Mouse (Mus musculus) liver, adult 2 months (tissue): ENCODE results near the gene Tnfrsf22.

Experiments
- CTCF ChIP-seq: fragments of 200-500 bp; IDR thresholded peaks from 2 replicates; pipeline ENCODE4 v1.5.1; 2011; ENCODE audit warnings: low read depth, low read length, control low read depth
- POLR2A ChIP-seq: fragments of 200-500 bp; IDR thresholded peaks from 2 replicates; pipeline ENCODE4 v1.6.1; 2011; ENCODE audit warnings: low read length, control low read depth; ENCODE audit not compliant: insufficient read depth; ENCODE audit errors: extremely low read depth

DNA sequence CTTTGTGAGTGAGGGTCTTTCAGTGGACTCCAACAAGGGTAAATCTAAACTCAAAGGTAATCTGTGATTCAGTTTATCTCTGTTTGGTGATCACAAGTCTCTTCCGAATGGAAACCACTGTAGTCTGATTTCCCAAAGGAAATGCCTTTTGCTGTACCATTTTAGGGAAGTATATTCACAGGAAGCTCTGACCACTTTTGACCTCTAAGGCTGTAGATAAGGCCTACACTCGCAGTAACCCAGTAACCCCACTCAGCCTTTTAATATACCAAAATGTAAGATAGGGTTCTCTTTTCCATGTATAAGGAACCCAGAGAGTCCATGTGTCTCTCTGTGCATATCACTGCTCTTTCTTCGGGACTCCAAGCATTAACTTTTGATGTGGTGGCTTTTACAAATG lies 44.1 kb downstream of the Tnfrsf22 start:
- TF ChIP-seq CTCF: no peak
- no peak for TF ChIP-seq POLR2A
